Mouse (Mus musculus): ENCODE data around the gene Bmp2k. TPM values are rescaled to one million over a fixed set of nuclear protein-coding genes. Genes with fewer than 3 reads are reported as not detected.
A peak's percentile ranks its signal among the peaks of the same experiment; 100 is the strongest.

Bmp2k gene
- polyA plus RNA-seq, 1 experiment from 2014 or later: 7.5 TPM

DNA sequence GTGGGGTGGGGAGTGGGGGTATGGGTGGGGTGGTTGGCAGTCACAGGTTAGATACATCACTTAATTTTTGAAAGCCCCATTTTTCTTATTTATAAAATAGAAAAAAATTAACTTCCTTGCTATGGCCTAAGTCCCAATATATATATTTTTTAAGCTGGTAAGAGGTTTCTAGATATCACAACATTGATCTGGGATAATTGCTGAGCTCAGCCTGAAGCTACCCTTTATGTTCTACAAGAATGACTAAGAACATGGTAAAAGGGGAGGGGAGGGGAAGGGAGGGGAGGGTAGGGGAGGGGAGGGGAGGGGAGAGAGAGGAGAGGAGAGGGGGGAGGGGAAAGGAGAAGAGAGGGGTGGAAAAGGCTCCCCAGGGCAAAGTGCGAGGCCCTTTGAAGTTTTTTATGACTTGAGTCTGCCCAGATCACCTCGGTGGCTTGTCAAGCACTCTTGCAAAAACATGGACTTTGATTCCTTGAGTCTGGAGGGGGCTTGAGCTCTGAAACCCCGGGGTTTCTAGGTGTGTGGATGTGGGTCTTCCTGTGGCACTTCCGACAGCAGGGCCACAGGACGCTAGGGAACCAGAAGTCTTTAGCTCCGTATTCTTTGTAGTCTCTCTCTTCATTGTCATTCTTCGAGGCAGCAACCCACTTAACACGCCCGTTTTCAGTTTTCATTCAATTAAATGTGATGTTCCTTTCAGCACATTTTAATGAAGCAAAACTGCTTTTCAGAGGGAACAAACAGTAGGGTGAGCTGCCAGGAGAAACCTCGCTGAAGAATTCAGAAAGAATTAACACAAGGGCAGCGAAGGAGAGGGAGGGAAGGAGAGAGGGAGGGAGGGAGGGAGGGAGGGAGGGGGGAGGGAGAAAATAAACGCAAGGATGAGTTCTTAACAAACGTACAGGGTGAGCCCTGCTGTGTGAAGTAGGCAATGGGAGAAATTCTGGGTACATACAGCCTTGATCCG lies 33.1 kb upstream of the Bmp2k start:
- peak overlapping the region; percentile 31 for H3K4me3 ChIP-seq
- WGBS: 1% methylated on average over 14 of the region's 14 CpGs
- peak; percentile 68 for DNase-seq (ENCODE audit: low spot score)
- H3K4me1 ChIP-seq: peaks cover 49% of the 10 kb centered on the region
- peak overlapping the region; percentile 82 for H3K27ac ChIP-seq
- no peaks in the 10 kb centered on the region for H3K9me3 ChIP-seq (replicated peaks)
- H3K27me3 ChIP-seq (ENCODE audit: low read depth, poor library complexity, severe bottlenecking): no peaks in the 10 kb centered on the region
- H3K36me3 ChIP-seq: no peaks in the 10 kb centered on the region

DNA sequence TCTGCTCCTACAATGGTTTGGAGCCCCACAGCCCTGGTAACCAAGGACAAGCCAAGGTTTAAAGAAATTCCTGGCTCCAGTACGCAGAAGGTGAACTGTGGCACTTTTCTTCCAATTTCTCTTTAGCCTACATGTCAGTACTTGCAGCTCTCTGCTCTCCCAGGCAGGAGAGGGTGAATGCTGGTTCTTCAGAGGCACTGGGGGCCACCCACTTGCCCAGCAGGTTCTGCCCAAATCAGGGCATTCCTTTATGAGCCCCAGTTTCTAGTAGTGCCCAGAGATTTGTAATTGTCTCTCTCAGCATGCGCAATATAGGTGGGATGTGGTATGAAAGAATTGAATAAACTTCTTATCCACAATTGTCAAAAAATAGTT lies 32.5 kb upstream of the Bmp2k start:
- DNase-seq (ENCODE audit: low spot score): no peak
- Histone ChIP-seq H3K27me3 (ENCODE audit: low read depth, poor library complexity, severe bottlenecking) (no peaks in the 10 kb centered on the region), H3K27ac (peak overlapping the region; percentile 82), H3K4me1 (peaks cover 56% of the 10 kb centered on the region), H3K36me3 (no peaks in the 10 kb centered on the region), H3K9me3 (replicated peaks) (no peaks in the 10 kb centered on the region), H3K4me3 (peak overlapping the region; percentile 31; the same call in 1 of the 2 replicates)
- WGBS: 43% methylated on average over 2 of the region's 2 CpGs

DNA sequence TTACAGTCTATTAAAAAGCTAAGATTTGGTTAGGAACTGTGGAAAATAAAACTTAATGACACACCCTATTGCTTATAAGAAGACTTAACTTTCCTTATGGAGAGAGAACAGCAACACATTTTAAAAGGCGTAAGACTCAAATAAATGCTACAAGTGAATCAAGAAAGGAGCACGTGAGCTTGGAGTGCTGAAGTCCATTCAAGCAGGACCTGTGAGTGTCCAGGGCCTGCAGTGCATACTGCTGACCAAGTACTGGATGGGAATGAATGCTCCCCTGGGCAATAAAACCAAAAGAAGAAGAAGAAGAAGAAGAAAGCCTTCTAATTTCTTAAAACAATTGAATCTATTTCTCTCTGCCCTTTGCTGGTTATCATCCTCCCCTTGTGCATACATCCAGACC lies 32.0 kb upstream of the Bmp2k start:
- Histone ChIP-seq H3K4me3 (no peak overlapping the region), H3K4me1 (peaks cover 61% of the 10 kb centered on the region), H3K36me3 (no peaks in the 10 kb centered on the region), H3K27ac (no peak overlapping the region), H3K27me3 (ENCODE audit: low read depth, poor library complexity, severe bottlenecking) (no peaks in the 10 kb centered on the region), H3K9me3 (replicated peaks) (no peaks in the 10 kb centered on the region)
- no peak for DNase-seq (ENCODE audit: low spot score)
- WGBS: 83% methylated on average over 2 of the region's 2 CpGs

DNA sequence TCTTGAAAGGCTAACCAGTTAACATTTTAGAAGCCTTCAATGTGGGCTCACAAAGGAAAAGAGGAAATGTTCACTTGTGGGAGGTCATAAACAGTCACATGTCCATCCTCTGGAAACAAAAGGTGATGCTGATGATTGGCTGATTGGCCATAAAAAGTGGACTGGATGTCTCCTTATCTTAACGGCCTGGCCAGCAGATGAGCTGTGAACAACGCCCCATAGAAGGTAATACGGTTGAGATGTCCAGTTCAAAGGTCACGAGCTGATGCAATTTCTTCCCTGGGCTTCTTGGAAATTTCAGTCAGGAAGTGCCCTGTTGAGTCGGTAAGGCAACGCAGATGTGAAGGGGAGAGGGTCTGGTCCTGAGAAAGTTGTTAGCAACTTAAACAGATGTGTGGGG lies 28.9 kb upstream of the Bmp2k start:
- Histone ChIP-seq H3K4me1 (peaks cover 54% of the 10 kb centered on the region), H3K27me3 (ENCODE audit: low read depth, poor library complexity, severe bottlenecking) (no peaks in the 10 kb centered on the region), H3K9me3 (replicated peaks) (no peaks in the 10 kb centered on the region), H3K4me3 (no peak overlapping the region), H3K27ac (peak overlapping the region; percentile 82), H3K36me3 (no peaks in the 10 kb centered on the region)
- WGBS: 2% methylated on average over 6 of the region's 6 CpGs
- peak; percentile 62 for DNase-seq (ENCODE audit: low spot score)

DNA sequence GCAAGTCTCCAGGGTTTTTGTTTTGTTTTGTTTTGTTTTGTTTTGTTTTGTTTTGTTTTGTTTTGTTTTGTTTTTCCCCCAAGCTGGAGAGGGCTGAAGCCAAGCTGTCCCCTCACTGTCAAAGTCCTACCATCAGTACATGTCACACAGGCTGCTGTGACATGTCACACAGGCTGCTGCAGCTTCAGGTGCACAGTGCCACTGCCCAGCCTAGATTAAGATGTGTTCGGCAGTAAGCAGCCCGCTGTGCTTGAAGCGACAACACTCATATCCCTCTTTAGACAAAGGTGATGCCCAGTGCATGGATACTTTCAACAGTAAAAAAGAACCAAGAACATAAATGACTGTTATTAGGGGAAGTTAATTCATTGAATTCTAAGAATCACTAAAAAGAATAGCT lies 28.5 kb upstream of the Bmp2k start:
- peak; percentile 45 for DNase-seq (ENCODE audit: low spot score)
- Histone ChIP-seq H3K4me3 (no peak overlapping the region), H3K9me3 (replicated peaks) (no peaks in the 10 kb centered on the region), H3K27ac (peak overlapping the region; percentile 82), H3K27me3 (ENCODE audit: low read depth, poor library complexity, severe bottlenecking) (no peaks in the 10 kb centered on the region), H3K36me3 (no peaks in the 10 kb centered on the region), H3K4me1 (peaks cover 50% of the 10 kb centered on the region)
- 30% methylated on average over 3 of the region's 3 CpGs for WGBS

DNA sequence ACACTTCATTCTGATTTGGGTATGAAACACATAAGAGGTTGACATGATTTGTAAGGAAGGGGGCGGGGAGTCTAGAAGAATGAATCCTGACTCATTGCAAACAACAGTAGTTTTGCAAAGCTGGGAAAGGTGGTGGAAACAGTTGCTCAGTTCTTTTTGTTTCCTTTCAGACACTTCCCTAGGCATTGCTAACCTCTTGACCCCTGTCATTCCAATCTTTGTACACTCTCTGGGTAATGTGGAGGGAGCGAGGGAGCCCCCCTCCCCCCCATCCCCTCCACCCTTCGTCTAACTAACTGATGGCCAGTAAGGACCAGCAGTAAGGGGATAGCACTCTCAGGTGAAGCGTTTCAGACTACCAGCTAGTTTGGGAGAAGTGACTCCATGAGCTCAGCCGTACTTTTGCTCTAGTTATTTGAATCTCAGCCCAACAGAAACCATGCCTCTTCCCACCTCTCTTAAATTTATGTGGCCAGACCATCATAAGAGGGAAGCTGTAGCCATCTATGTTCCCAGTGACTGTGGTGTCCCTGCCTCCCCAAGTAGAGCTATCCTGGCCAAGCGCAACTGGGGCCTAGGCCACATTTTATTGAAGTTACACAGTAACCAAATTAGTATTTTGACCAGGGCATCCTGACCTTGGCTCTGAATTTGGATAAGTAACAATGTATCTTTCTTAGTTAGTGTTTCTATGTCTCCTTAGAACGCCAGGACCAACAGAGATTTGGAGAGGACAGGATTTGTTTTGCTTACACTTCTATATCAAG lies 27.6 kb upstream of the Bmp2k start:
- Histone ChIP-seq H3K4me1 (peaks cover 42% of the 10 kb centered on the region), H3K4me3 (no peak overlapping the region), H3K9me3 (replicated peaks) (no peaks in the 10 kb centered on the region), H3K36me3 (no peaks in the 10 kb centered on the region), H3K27ac (peak overlapping the region; percentile 82), H3K27me3 (ENCODE audit: low read depth, poor library complexity, severe bottlenecking) (no peaks in the 10 kb centered on the region)
- peak; percentile 44 for DNase-seq (ENCODE audit: low spot score)
- WGBS: 45% methylated on average over 7 of the region's 7 CpGs

DNA sequence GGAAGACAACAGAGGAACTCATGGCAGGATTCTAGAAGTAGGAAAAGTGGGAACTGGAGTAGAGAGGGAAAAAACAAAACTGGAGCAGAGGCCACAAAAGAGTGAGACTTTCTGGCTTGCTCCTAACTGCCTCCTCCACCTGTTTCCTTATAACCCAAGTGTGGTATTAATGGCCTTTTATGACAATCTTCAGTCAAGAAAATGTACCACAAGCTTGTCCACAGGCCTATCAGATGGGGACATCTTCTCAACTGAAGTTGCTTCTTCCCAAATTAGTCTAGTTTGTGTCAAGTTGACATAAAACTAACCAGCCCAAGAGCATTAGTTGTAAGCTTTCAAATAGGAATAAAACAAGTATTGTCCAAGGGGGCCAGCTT lies 27.0 kb upstream of the Bmp2k start:
- Histone ChIP-seq H3K4me1 (peaks cover 37% of the 10 kb centered on the region), H3K27me3 (ENCODE audit: low read depth, poor library complexity, severe bottlenecking) (no peaks in the 10 kb centered on the region), H3K36me3 (no peaks in the 10 kb centered on the region), H3K9me3 (replicated peaks) (no peaks in the 10 kb centered on the region), H3K27ac (peak overlapping the region; percentile 82; the same call in 1 of the 2 replicates), H3K4me3 (no peak overlapping the region)
- DNase-seq (ENCODE audit: low spot score): no peak

DNA sequence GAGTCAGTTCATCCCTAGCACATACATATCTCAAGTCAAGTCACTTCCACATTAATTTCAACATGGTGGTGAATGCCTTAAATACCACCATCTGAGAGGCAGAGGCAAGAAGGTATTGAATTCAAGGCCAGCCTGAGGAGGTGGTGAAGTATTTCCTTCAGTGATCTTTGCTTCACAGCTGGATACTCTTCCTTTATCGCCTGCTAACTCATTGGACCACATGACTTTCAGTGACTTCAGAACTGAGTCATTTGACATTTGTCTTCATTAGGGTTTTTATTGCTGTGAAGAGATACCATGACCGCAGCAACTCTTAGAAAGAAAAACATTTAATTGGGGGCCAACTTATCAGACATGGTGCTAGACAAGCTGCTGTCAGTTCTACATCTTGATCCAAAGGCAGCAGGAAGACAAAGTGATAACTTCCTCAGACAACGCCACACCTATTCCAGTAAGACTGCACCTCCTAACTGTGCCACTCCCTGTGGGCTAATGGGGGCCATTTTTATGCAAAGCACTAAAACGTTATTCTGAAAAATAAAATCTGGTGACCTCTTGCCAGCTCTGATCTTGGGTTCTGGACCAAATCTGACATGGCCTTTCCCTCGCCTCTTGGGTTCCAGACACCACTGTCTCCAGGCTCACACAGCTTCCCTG lies 24.9 kb upstream of the Bmp2k start:
- Histone ChIP-seq H3K9me3 (replicated peaks) (no peaks in the 10 kb centered on the region), H3K27me3 (ENCODE audit: low read depth, poor library complexity, severe bottlenecking) (no peaks in the 10 kb centered on the region), H3K36me3 (no peaks in the 10 kb centered on the region), H3K27ac (no peak overlapping the region), H3K4me1 (peaks cover 35% of the 10 kb centered on the region), H3K4me3 (no peak overlapping the region)
- WGBS: 85% methylated on average over 5 of the region's 5 CpGs
- DNase-seq (ENCODE audit: low spot score): no peak

DNA sequence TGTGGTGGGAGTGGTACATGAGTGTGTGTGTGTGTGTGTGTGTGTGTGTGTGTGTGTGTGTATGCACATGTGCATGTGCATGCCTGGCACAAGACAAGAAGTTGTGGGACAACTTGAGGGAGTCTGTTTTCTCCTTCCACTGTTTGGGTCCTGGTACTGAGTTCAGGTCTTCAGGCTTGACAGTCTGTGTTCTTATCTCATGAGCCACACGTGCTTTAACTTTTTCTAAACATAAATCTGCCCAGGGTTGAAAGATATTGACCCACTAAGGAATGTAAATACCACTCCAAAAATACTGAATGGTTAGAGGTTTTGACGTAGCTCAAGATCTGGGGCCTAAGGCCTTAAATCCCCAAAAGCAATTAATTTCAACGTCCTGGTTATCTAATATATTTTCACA lies 23.8 kb upstream of the Bmp2k start:
- H3K9me3 ChIP-seq (replicated peaks): no peaks in the 10 kb centered on the region
- H3K27ac ChIP-seq: no peak overlapping the region
- no peaks in the 10 kb centered on the region for H3K27me3 ChIP-seq (ENCODE audit: low read depth, poor library complexity, severe bottlenecking)
- H3K4me1 ChIP-seq: peaks cover 24% of the 10 kb centered on the region
- no peak overlapping the region for H3K4me3 ChIP-seq
- H3K36me3 ChIP-seq: no peaks in the 10 kb centered on the region
- WGBS: 78% methylated on average over 3 of the region's 3 CpGs
- no peak for DNase-seq (ENCODE audit: low spot score)

DNA sequence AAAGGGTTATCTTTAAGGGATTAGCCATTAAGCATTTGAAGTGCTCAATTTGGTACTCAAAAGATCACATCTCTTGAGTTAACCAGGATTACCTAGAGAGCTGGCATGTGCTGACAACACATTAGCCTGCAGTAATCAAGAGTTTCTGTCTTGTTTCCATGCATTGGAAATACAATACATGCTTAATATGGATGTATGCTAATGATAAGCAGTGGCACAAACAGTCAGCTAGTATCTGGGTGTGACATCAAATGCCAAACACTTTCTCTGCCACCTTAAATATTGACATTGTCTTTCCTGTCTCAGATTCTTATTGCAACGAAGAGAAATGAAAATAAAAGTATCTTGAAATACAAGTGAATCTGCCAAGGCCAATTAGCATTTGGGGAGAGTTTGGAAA lies 22.8 kb upstream of the Bmp2k start:
- Histone ChIP-seq H3K27ac (no peak overlapping the region), H3K9me3 (replicated peaks) (no peaks in the 10 kb centered on the region), H3K27me3 (ENCODE audit: low read depth, poor library complexity, severe bottlenecking) (peaks cover 4% of the 10 kb centered on the region; the same call in 1 of the 2 replicates), H3K4me3 (no peak overlapping the region), H3K36me3 (no peaks in the 10 kb centered on the region), H3K4me1 (peaks cover 19% of the 10 kb centered on the region)
- WGBS: 78% methylated on average over 1 of the region's 1 CpGs
- no peak for DNase-seq (ENCODE audit: low spot score)

DNA sequence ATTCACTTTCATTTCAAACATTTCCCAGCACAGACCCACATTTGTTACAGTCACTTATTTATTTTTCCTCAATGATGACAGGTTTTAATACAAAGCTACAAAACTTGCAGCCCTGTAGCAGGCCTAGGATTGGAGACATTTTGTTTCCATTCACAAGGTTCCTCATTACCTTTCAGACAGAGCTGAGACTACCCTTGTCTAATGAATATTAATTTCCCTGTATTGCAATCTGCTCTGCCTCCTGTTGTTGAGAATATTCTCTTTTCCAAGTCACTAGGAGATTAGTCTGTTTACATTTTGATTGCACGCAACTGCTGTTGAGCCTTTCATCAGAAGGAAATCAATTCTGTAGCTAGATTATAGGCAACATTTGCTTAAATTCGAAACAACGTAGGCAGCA lies 22.4 kb upstream of the Bmp2k start:
- DNase-seq (ENCODE audit: low spot score): no peak
- H3K36me3 ChIP-seq: no peaks in the 10 kb centered on the region
- no peaks in the 10 kb centered on the region for H3K9me3 ChIP-seq (replicated peaks)
- no peak overlapping the region for H3K27ac ChIP-seq
- no peak overlapping the region for H3K4me3 ChIP-seq
- WGBS: 92% methylated on average over 3 of the region's 3 CpGs
- H3K27me3 ChIP-seq (ENCODE audit: low read depth, poor library complexity, severe bottlenecking): peaks cover 7% of the 10 kb centered on the region; the same call in 1 of the 2 replicates
- H3K4me1 ChIP-seq: peaks cover 14% of the 10 kb centered on the region

DNA sequence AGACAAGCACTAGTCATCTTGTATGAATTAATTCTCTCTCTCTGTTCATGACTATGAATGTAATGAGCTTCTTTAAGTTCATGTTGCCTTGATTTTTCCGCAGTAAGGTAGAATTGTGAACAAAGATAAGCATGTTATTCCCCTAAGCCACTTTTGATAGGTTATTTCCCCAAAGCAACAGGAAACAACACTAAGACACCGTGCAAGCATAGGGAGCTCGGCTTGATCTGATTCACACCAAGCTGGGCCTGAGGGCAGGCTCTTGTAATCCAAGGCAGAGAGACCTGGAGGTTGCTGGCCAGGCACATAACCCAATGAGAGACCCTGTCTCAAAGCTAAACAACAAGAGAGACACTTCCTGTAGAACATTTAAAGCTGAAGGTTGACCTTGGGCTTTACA lies 21.3 kb upstream of the Bmp2k start:
- 95% methylated on average over 3 of the region's 3 CpGs for WGBS

More for the DNA sequence above, 21.3 kb upstream of the Bmp2k start:
- Histone ChIP-seq H3K4me1 (peaks cover 8% of the 10 kb centered on the region), H3K27me3 (ENCODE audit: low read depth, poor library complexity, severe bottlenecking) (peaks cover 12% of the 10 kb centered on the region; the same call in 1 of the 2 replicates), H3K27ac (no peak overlapping the region), H3K4me3 (no peak overlapping the region), H3K9me3 (replicated peaks) (no peaks in the 10 kb centered on the region), H3K36me3 (no peaks in the 10 kb centered on the region)
- DNase-seq (ENCODE audit: low spot score): no peak

Measured in limb, embryonic 10.5 days (tissue).